Mouse (Mus musculus) neural tube, embryonic 11.5 days (tissue): ENCODE measurements around the gene BC016579. TPM values are rescaled to one million over a fixed set of nuclear protein-coding genes. Genes with fewer than 3 reads are reported as not detected.

ENCODE experiments used
- ATAC-seq: fragments of 200-750 bp; cut with Nextera tagmentation; 2 replicates; pipeline ENCODE4 v1.8.0; 2017; ENCODE audit warnings: moderate number of reproducible peaks, mild to moderate bottlenecking, moderate TSS enrichment, moderate library complexity; ENCODE audit not compliant: insufficient read depth, low FRiP score, low TSS enrichment
- DNase-seq: peaks from one replicate; pipeline ENCODE4 v3.0.0-alpha.2; 2015; ENCODE audit warnings: low spot score
- H3K27ac ChIP-seq: fragments of 300-500 bp; sonication (generic); 2 replicates; pipeline ENCODE4 v1.5.1; 2014; ENCODE audit warnings: low read depth, mild to moderate bottlenecking, low read length
- H3K27me3 ChIP-seq: fragments of 300-500 bp; sonication (generic); 2 replicates; pipeline ENCODE4 v1.6.1; 2014; ENCODE audit warnings: mild to moderate bottlenecking, low read length, mixed read lengths; ENCODE audit not compliant: control insufficient read depth, insufficient read depth
- H3K36me3 ChIP-seq: fragments of 300-500 bp; sonication (generic); 2 replicates; pipeline ENCODE4 v1.6.1; 2014; ENCODE audit warnings: mild to moderate bottlenecking, low read length, moderate library complexity, mixed read lengths; ENCODE audit not compliant: control insufficient read depth, insufficient read depth
- H3K4me1 ChIP-seq: fragments of 300-500 bp; sonication (generic); 2 replicates; pipeline ENCODE4 v1.6.1; 2014; ENCODE audit warnings: low read length, mixed read lengths; ENCODE audit not compliant: control insufficient read depth, insufficient read depth
- H3K4me2 ChIP-seq: fragments of 300-500 bp; sonication (generic); 2 replicates; pipeline ENCODE4 v1.6.1; 2014; ENCODE audit warnings: low read depth, mild to moderate bottlenecking, moderate library complexity
- H3K4me3 ChIP-seq: fragments of 300-500 bp; sonication (generic); 2 replicates; pipeline ENCODE4 v1.5.1; 2014; ENCODE audit warnings: low read depth, low read length
- H3K9ac ChIP-seq: fragments of 300-500 bp; sonication (generic); 2 replicates; pipeline ENCODE4 v1.6.1; 2014; ENCODE audit warnings: mild to moderate bottlenecking, low read length
- H3K9me3 ChIP-seq: fragments of 300-500 bp; sonication (generic); 2 replicates; pipeline ENCODE4 v1.6.1; 2016; ENCODE audit warnings: low read length; ENCODE audit not compliant: control insufficient read depth
- WGBS: fragments of 180-500 bp; shearing (Covaris S2); extraction: QIAGEN DNeasy Blood & Tissue Kit; methylation state at CpG from one replicate; pipeline ENCODE4 v1.1.7; 2014; 5-methylcytosine and 5-hydroxymethylcytosine counted together
- polyA plus RNA-seq: library from polyadenylated mRNA; unstranded; fragments of >200 nt; fragmentation: Nextera tagmentation; extraction: Ambion mirVana; gene quantifications from 2 replicates; pipeline ENCODE4 v1.2.1, GENCODE M21; 2014

The BC016579 gene
- polyA plus RNA-seq, 1 experiment from 2014 or later = 0.28 TPM

- H3K4me2 ChIP-seq = no peak overlapping the region
- H3K27ac ChIP-seq = no peak overlapping the region
- ATAC-seq (no peak; the same call in 1 of the 2 replicates), DNase-seq (peak; percentile 57)
- no peaks in the 10 kb centered on the region for H3K4me1 ChIP-seq
- no peaks in the 10 kb centered on the region for H3K27me3 ChIP-seq
- no peak overlapping the region for H3K4me3 ChIP-seq
- H3K36me3 ChIP-seq = no peaks in the 10 kb centered on the region
- 14% methylated on average over 8 of the region's 8 CpGs for WGBS
- no peak overlapping the region for H3K9ac ChIP-seq
- H3K9me3 ChIP-seq = no peaks in the 10 kb centered on the region
These were observed 30.9 kb upstream of the BC016579 start for GRCm38 (mm10) chr16:45684815-45685214.

- 65% methylated on average over 1 of the region's 1 CpGs for WGBS
These were observed 22.6 kb upstream of the BC016579 start for GRCm38 (mm10) chr16:45676462-45676861.

GRCm38 (mm10) chr16:45670005-45670404 is 16.1 kb upstream of the BC016579 start:
- H3K4me1 ChIP-seq = no peaks in the 10 kb centered on the region
- H3K4me2 ChIP-seq = no peak overlapping the region
- H3K4me3 ChIP-seq = no peak overlapping the region
- 77% methylated on average over 4 of the region's 4 CpGs for WGBS
- no peak for ATAC-seq
- H3K36me3 ChIP-seq = no peaks in the 10 kb centered on the region
- H3K9ac ChIP-seq = no peak overlapping the region
- DNase-seq = no peak
- no peaks in the 10 kb centered on the region for H3K9me3 ChIP-seq
- H3K27ac ChIP-seq = no peak overlapping the region
- no peaks in the 10 kb centered on the region for H3K27me3 ChIP-seq

More at GRCm38 (mm10) chr16:45676462-45676861, 22.6 kb upstream of the BC016579 start:
- H3K36me3 ChIP-seq = no peaks in the 10 kb centered on the region
- ATAC-seq (no peak), DNase-seq (no peak)
- no peak overlapping the region for H3K9ac ChIP-seq
- H3K9me3 ChIP-seq = no peaks in the 10 kb centered on the region
- H3K4me3 ChIP-seq = no peak overlapping the region
- H3K27me3 ChIP-seq = no peaks in the 10 kb centered on the region
- H3K4me2 ChIP-seq = no peak overlapping the region
- no peak overlapping the region for H3K27ac ChIP-seq
- no peaks in the 10 kb centered on the region for H3K4me1 ChIP-seq

- ATAC-seq = no peak
- Histone ChIP-seq H3K4me1 (no peaks in the 10 kb centered on the region), H3K9ac (no peak overlapping the region), H3K36me3 (no peaks in the 10 kb centered on the region), H3K27ac (no peak overlapping the region), H3K4me3 (no peak overlapping the region), H3K27me3 (no peaks in the 10 kb centered on the region), H3K4me2 (no peak overlapping the region), H3K9me3 (no peaks in the 10 kb centered on the region)
- no peak for DNase-seq
- WGBS = 83% methylated on average over 3 of the region's 3 CpGs
These were observed 14.3 kb upstream of the BC016579 start for GRCm38 (mm10) chr16:45668178-45668577.

- Histone ChIP-seq H3K9ac (no peak overlapping the region), H3K9me3 (no peaks in the 10 kb centered on the region), H3K27ac (no peak overlapping the region), H3K27me3 (no peaks in the 10 kb centered on the region), H3K4me3 (no peak overlapping the region), H3K36me3 (no peaks in the 10 kb centered on the region), H3K4me2 (no peak overlapping the region), H3K4me1 (no peaks in the 10 kb centered on the region)
- 82% methylated on average over 2 of the region's 2 CpGs for WGBS
- DNase-seq (no peak), ATAC-seq (no peak)
These were observed 12.3 kb upstream of the BC016579 start for GRCm38 (mm10) chr16:45666136-45666535.

GRCm38 (mm10) chr16:45662381-45662780 is 8.5 kb upstream of the BC016579 start:
- Histone ChIP-seq H3K4me1 (no peaks in the 10 kb centered on the region), H3K27me3 (no peaks in the 10 kb centered on the region), H3K4me3 (no peak overlapping the region), H3K9me3 (no peaks in the 10 kb centered on the region), H3K36me3 (no peaks in the 10 kb centered on the region), H3K27ac (no peak overlapping the region), H3K9ac (no peak overlapping the region), H3K4me2 (no peak overlapping the region)
- no peak for ATAC-seq
- no peak for DNase-seq

- Histone ChIP-seq H3K9ac (no peak overlapping the region), H3K9me3 (no peaks in the 10 kb centered on the region), H3K4me2 (no peak overlapping the region), H3K4me3 (no peak overlapping the region), H3K36me3 (no peaks in the 10 kb centered on the region), H3K27me3 (no peaks in the 10 kb centered on the region; the same call in 1 of the 2 replicates), H3K4me1 (no peaks in the 10 kb centered on the region), H3K27ac (no peak overlapping the region)
- DNase-seq (no peak), ATAC-seq (no peak)
- WGBS = 87% methylated on average over 4 of the region's 4 CpGs
These were observed 5.7 kb upstream of the BC016579 start for GRCm38 (mm10) chr16:45659596-45659995.

GRCm38 (mm10) chr16:45658248-45658647 is 4.4 kb upstream of the BC016579 start:
- peaks cover 4% of the 10 kb centered on the region; the same call in 1 of the 2 replicates for H3K4me1 ChIP-seq
- H3K4me3 ChIP-seq = no peak overlapping the region
- H3K36me3 ChIP-seq = no peaks in the 10 kb centered on the region
- H3K9me3 ChIP-seq = no peaks in the 10 kb centered on the region
- no peak overlapping the region for H3K9ac ChIP-seq
- DNase-seq = no peak
- WGBS = 90% methylated on average over 1 of the region's 1 CpGs
- peaks cover 4% of the 10 kb centered on the region; the same call in 1 of the 2 replicates for H3K27me3 ChIP-seq
- no peak overlapping the region for H3K27ac ChIP-seq
- H3K4me2 ChIP-seq = no peak overlapping the region
- no peak for ATAC-seq

GRCm38 (mm10) chr16:45657574-45658159 is 3.8 kb upstream of the BC016579 start:
- DNase-seq (no peak), ATAC-seq (no peak)
- Histone ChIP-seq H3K9me3 (no peaks in the 10 kb centered on the region), H3K27me3 (peaks cover 4% of the 10 kb centered on the region; the same call in 1 of the 2 replicates), H3K27ac (no peak overlapping the region), H3K9ac (no peak overlapping the region), H3K36me3 (no peaks in the 10 kb centered on the region), H3K4me2 (no peak overlapping the region), H3K4me1 (peaks cover 4% of the 10 kb centered on the region; the same call in 1 of the 2 replicates), H3K4me3 (no peak overlapping the region)
- WGBS = 91% methylated on average over 12 of the region's 12 CpGs
